Mouse (Mus musculus) olfactory bulb, adult 2 months (tissue): ENCODE data around the gene Crhbp. TPM values are rescaled to one million over a fixed set of nuclear protein-coding genes. Genes with fewer than 3 reads are reported as not detected.

Source experiments
- H3K27ac ChIP-seq: fragments of 200-500 bp; 2 replicates; pipeline ENCODE4 v1.5.1; 2012; ENCODE audit warnings: low read depth, low read length; ENCODE audit not compliant: insufficient read depth
- H3K4me1 ChIP-seq: fragments of 200-500 bp; 2 replicates; pipeline ENCODE4 v1.6.1; 2012; ENCODE audit warnings: low read length; ENCODE audit not compliant: control insufficient read depth, insufficient read depth
- H3K4me3 ChIP-seq: fragments of 200-500 bp; 2 replicates; pipeline ENCODE4 v1.5.1; 2012; ENCODE audit warnings: mild to moderate bottlenecking, low read depth, low read length, moderate library complexity; ENCODE audit not compliant: insufficient read depth
- CTCF ChIP-seq: fragments of 200-500 bp; IDR thresholded peaks from 2 replicates; pipeline ENCODE4 v1.5.1; 2012; ENCODE audit warnings: low read depth, mild to moderate bottlenecking, low read length, moderate library complexity; ENCODE audit not compliant: insufficient read depth
- POLR2A ChIP-seq: fragments of 200-500 bp; IDR thresholded peaks from 2 replicates; pipeline ENCODE4 v1.6.1; 2012; ENCODE audit warnings: mild to moderate bottlenecking, low read depth, low read length, moderate library complexity; ENCODE audit not compliant: insufficient read depth
- WGBS: fragments of 180-500 bp; shearing (Covaris S2); methylation state at CpG from one replicate; pipeline ENCODE4 v1.1.7; 2018; 5-methylcytosine and 5-hydroxymethylcytosine counted together
- polyA plus RNA-seq: library from polyadenylated mRNA; stranded (reverse); fragments of >200 nt; gene quantifications from 2 replicates; pipeline ENCODE4 v1.2.4, GENCODE M21; 2012; ENCODE audit warnings: low replicate concordance; ENCODE audit not compliant: missing spikeins, insufficient read depth, insufficient read length

The Crhbp gene
- polyA plus RNA-seq, 1 experiment, result not detected

DNA sequence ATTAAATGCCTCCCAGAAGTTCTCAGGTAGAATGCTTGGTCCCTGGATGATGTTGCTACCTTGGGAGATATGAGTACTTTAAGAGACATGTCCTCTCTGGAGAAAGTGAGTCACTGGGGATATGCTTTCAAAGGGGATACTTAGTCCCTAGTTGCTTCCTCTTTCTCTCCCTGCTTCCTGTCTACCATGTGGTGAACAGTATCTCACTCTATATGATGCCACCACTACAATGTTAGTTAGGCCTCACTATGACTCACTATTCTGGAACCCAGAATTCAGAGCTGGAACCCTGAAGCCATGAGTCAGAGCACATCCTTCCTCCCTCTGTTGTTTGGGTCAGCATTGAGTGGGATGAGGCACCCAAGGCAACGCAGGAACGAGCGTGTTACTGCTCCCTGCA is 17.2 kb downstream of the Crhbp start:
- TF ChIP-seq CTCF (no peak), POLR2A (no peak)
- H3K4me1 ChIP-seq, result peaks cover 16% of the 10 kb centered on the region
- no peak overlapping the region for H3K27ac ChIP-seq
- no peak overlapping the region for H3K4me3 ChIP-seq
- 43% methylated on average over 3 of the region's 3 CpGs for WGBS

DNA sequence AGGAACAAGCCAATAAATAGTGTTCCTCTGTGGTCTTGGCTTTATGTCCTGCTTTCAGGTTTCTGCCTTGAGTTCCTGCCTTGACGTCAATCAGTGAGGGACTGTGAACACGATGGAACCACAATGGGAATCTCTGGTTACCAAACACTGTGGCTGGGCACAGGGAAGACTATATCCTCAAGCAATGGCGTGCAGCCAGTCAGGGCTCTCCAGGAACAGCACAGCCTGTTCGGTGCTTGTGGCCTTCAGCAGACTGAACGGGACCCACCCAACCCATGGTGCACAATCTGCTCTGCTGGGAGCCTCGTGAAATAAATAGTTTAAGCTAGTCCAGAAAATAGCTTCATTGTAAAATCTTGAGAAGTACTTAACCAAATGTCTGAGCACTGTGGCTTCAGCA is 18.3 kb downstream of the Crhbp start:
- WGBS, result 72% methylated on average over 6 of the region's 6 CpGs
- TF ChIP-seq CTCF (no peak), POLR2A (no peak)
- Histone ChIP-seq H3K27ac (no peak overlapping the region), H3K4me1 (peaks cover 16% of the 10 kb centered on the region), H3K4me3 (no peak overlapping the region)

DNA sequence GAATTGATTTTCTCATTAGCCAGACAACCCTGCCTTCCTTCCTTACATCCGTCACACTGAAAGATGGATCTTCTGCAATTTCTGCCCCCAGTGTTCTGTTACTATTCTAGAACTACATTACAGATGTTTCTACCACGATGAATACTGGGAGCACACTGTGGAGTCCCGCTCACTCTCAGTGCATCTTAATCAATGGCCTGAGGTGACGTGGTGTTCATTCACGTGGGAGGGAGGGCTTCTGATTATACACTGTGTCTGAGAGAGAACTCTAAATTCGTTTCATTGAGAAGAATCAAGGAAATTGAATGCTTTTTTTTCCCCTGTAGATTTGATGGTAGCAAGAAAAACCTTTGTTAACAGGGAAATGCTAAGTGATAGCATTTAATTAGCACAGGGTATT is 19.2 kb downstream of the Crhbp start:
- H3K4me1 ChIP-seq, result peaks cover 16% of the 10 kb centered on the region
- 14% methylated on average over 6 of the region's 6 CpGs for whole genome bisulfite sequencing
- no peak for TF ChIP-seq CTCF
- TF ChIP-seq POLR2A, result no peak
- 0 out of 2 replicates have a peak overlapping the region, but pooled peaks have one; percentile 34 for H3K27ac ChIP-seq
- H3K4me3 ChIP-seq, result no peak overlapping the region

DNA sequence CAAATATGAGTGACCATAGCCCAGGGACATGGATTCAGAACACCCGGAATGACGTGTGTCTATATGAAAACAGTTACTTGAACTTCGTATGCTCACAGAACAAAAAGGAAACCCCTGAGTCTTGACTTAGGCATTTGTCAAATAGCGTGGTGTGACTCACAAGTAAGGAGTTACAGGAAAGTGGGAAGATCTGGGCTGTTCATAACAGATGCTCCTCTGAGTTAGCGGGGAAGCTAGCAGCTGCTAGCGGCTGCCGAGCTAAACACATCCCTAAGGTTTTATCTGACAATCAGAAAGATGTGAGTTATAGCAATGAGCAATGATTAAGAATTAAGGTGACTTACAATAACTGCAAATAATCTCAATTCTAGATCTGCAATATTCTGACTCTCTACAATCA is 19.8 kb downstream of the Crhbp start:
- no peak overlapping the region for H3K4me3 ChIP-seq
- no peak overlapping the region for H3K27ac ChIP-seq
- WGBS, result 42% methylated on average over 7 of the region's 7 CpGs
- H3K4me1 ChIP-seq, result peaks cover 16% of the 10 kb centered on the region
- no peak for TF ChIP-seq CTCF
- no peak for TF ChIP-seq POLR2A

DNA sequence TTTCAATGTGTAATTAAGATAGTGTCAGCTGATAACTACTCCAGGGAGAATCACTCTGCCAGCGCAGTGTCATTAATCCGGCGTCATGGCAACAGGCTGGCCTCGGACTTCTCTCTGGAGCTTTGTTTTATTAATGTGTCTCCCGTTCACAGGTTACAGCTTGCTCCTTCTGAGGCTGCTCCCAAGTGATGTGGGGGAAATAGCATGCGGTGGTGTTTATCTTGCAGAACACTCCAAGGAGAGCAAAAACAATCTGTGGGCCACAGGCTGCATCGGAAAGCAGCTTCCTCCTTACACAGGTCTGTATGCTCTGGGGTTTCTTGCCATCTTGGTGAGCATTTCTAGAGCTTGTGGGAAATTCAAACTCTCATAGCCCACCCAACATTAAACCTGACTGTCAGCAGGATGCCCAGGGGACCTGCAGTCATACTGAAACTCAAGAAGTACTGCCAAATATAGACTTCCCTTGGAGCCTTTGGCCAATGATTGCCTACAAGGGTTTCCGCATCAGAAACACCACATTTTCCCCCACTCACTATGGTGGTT is 25.4 kb downstream of the Crhbp start:
- Histone ChIP-seq H3K4me3 (no peak overlapping the region), H3K4me1 (peaks cover 2% of the 10 kb centered on the region; the same call in 1 of the 2 replicates), H3K27ac (no peak overlapping the region)
- TF ChIP-seq POLR2A, result no peak
- no peak for TF ChIP-seq CTCF
- WGBS, result 26% methylated on average over 8 of the region's 8 CpGs

DNA sequence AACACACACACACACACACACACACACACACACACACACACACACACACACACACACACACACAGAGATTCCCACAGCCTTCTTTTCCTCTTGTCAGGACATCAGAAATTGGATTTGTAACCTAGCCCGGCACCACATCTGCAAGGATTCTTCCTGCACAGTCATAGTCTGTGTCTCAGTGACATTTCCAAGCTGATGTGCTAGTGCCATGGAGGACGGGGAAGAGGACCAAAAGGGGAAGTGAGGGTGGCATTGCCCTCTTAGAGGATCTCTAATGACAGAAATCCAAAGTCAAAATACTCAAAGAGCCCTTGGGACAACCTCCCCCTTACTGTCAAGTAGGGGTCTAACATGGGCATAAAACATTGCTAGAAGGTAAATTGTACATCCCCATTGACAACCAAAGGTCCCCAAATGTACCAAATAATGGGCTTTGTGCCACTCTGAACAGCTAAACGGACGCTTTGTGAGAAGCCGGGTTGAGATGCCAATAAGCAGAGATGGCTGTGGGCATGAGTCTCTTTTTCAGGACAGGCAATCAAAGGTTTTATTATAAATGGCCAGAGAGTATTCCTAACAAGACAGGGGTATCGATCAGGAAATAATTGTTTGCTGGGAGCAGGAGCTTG is 26.0 kb downstream of the Crhbp start:
- Histone ChIP-seq H3K27ac (no peak overlapping the region), H3K4me3 (no peak overlapping the region), H3K4me1 (0 out of 2 replicates have a peak, but pooled peaks cover 2% of the 10 kb centered on the region)
- 46% methylated on average over 6 of the region's 6 CpGs for WGBS
- no peak for TF ChIP-seq CTCF

DNA sequence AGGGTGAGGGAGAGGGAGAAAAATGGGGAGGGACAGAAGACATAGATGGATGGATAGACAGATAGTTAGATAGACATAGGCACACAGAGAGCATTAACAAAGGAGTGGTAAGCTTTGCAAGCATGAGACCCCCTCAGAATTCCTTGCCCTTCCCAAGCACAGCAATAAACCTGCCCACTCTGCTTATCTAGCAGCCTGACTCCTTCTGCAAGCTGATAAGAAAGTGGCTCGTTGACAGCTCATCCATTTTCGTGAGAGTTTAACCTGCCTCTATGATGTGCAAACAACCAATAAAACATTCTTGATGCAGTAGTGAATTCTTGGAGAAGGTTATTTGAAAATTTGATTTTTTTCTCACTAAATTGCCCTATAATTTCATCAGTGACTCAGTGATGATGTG is 32.5 kb downstream of the Crhbp start:
- WGBS, result 73% methylated on average over 2 of the region's 2 CpGs
- H3K4me1 ChIP-seq, result no peaks in the 10 kb centered on the region
- H3K4me3 ChIP-seq, result no peak overlapping the region
- H3K27ac ChIP-seq, result no peak overlapping the region
- TF ChIP-seq CTCF, result no peak

DNA sequence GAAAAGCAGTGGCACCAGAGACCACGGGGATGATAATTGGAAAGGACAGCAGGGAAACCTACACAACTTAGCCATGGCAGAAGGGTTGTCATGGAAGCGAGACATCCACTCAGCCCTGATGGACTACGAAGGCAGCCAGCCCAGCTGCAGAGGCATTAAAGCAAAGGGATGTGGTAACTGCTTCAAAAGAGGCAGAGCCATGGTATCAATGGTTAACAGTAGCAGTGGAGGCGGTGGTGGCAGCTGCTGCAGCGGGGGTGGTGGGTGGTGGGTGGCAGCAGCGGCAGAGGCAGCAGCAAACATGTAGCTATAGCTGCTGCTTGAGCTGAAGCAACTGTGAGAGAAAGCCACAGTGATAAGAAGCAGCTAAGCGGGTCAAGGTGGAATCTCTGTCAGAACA is 51.5 kb downstream of the Crhbp start:
- 51% methylated on average over 7 of the region's 7 CpGs for WGBS
- TF ChIP-seq CTCF (no peak), POLR2A (no peak)
- H3K4me1 ChIP-seq, result peaks cover 5% of the 10 kb centered on the region; the same call in 1 of the 2 replicates

DNA sequence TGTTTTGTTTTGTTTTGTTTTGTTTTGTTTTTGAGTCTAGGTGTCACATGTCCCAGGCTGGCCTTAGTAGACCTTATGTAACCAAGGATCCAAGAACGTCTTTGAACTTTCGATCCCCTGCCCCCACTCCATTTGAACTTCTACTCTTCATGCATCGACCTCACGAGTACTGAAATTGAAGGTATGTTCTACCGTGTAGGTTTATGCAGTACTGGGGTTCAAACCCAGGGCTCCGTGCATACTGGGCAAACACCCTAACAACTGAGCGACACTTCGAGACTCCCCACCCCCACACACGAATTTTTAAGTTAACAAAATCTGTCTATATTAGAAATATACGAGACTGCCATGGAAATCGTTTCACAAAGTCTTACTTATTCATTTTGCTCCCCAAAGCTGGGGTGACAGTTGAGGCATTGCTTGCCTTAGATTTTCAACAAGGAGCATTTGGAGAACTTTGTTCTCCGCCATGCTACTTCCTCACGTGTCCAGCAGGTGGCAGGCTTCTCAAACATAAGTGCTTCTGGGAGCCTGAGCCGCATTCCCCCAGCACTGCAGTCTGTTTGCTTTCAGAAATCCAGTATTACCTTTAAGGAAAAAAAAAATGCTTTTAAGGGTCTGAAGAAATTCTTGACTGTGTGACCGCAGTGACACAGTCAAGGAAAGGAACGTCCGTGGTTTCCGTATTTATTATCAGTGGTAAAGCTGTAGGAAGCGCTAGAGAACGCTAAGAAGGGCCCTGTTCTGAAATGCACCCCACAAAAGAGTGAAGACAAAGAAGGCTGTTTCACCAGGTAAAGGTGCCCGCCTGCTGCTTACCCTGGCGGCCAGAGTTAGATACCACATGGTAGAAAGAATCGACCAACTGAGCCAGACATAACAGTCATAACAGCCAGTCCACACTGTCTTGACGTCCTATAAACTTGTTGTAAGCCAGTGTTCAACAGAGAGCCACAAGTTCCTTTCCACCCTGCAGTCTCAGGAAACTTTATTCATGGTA is 54.6 kb downstream of the Crhbp start:
- H3K4me3 ChIP-seq, result no peak overlapping the region
- no peak overlapping the region for H3K27ac ChIP-seq
- TF ChIP-seq CTCF (peak; percentile 65), POLR2A (no peak)
- peaks cover 5% of the 10 kb centered on the region; the same call in 1 of the 2 replicates for H3K4me1 ChIP-seq
- 30% methylated on average over 24 of the region's 24 CpGs for WGBS

More for the DNA sequence above, 51.5 kb downstream of the Crhbp start:
- Histone ChIP-seq H3K27ac (no peak overlapping the region), H3K4me3 (no peak overlapping the region)
